Mouse (Mus musculus) layer of hippocampus, postnatal 14 days (tissue): ENCODE data around the gene Rgs5. TPM values are rescaled to one million over a fixed set of nuclear protein-coding genes. Genes with fewer than 3 reads are reported as not detected.

Experiments used
- DNase-seq, 2 experiments: peaks; one replicate each; pipeline ENCODE4 v3.0.0; 2021 to 2022; ENCODE audit warnings: low spot score in 2 of 2, mixed read lengths in 1 of 2
- total RNA-seq, 2 experiments: library from RNA; stranded (reverse); gene quantifications; 2 replicates each; pipeline ENCODE4 v1.2.3; 2021

Rgs5 gene
- total RNA-seq, 2 experiments from 2014 or later = 105 to 109 TPM

GRCm38 (mm10) chr1:169704395-169705087 lies 49.2 kb downstream of the Rgs5 start:
- DNase-seq = no peak

GRCm38 (mm10) chr1:169721836-169722235 lies 66.5 kb downstream of the Rgs5 start:
- no peak for DNase-seq

GRCm38 (mm10) chr1:169726319-169726718 lies 71.0 kb downstream of the Rgs5 start:
- no peak for DNase-seq

GRCm38 (mm10) chr1:169730599-169731100 lies 75.3 kb downstream of the Rgs5 start:
- no peak for DNase-seq

GRCm38 (mm10) chr1:169736139-169736538 lies 80.8 kb downstream of the Rgs5 start:
- DNase-seq = no peak

- no peak for DNase-seq
These were observed 81.9 kb downstream of the Rgs5 start for GRCm38 (mm10) chr1:169737231-169737630.

- no peak for DNase-seq
These were observed 85.8 kb downstream of the Rgs5 start for GRCm38 (mm10) chr1:169741147-169741546.

Other genes starting within 250 kb of the Rgs5 start
- gene Nuf2, start 124.0 kb upstream of the Rgs5 start, total RNA-seq = 1 to 10 TPM; 4.1 to 6.2 TPM
- gene Rgs4, start 92.1 kb downstream of the Rgs5 start, total RNA-seq = 100 to 1,000 TPM; 144 to 169 TPM